In genomic region chrX:7648671-7649304, GRCm38 (mm10) we compare ENCODE assay signal across 8 mouse cellular contexts. TPM values are rescaled to one million over a fixed set of nuclear protein-coding genes. Genes with fewer than 3 reads are reported as not detected.
DNase-seq lines count a peak whose midpoint lies in the region; ATAC-seq and TF ChIP-seq lines count a peak whose summit lies in the region.

No protein-coding gene starts in this region.

- peak overlapping the region; percentile 55 for H3K4me2 ChIP-seq in embryonic facial prominence, embryonic 11.5 days (ENCODE audit: low read depth, low read length)
- peak overlapping the region; percentile 49 for H3K4me2 ChIP-seq in limb, embryonic 15.5 days
- peak overlapping the region; percentile 44 for H3K4me2 ChIP-seq in midbrain, postnatal 0 days (ENCODE audit: low read depth, low read length, poor library complexity, severe bottlenecking)

- WGBS in embryonic facial prominence, embryonic 11.5 days = 20% methylated on average over 25 of the region's 25 CpGs
- 22% methylated on average over 25 of the region's 25 CpGs for WGBS in limb, embryonic 15.5 days
- 28% methylated on average over 25 of the region's 25 CpGs for WGBS in midbrain, postnatal 0 days

- H3K9ac ChIP-seq in embryonic facial prominence, embryonic 11.5 days (replicated peaks; ENCODE audit: low read length) = peak overlapping the region; percentile 66
- H3K9ac ChIP-seq in limb, embryonic 15.5 days = peak overlapping the region; percentile 51
- peak overlapping the region; percentile 42; the same call in 1 of the 2 replicates for H3K9ac ChIP-seq in midbrain, postnatal 0 days (replicated peaks; ENCODE audit: low read length, poor library complexity, severe bottlenecking)

- H3K36me3 ChIP-seq in embryonic facial prominence, embryonic 11.5 days (replicated peaks; ENCODE audit: control insufficient read depth, insufficient read depth, low read depth, low read length) = no peaks in the 10 kb centered on the region
- H3K36me3 ChIP-seq in limb, embryonic 15.5 days = no peaks in the 10 kb centered on the region
- H3K36me3 ChIP-seq in midbrain, postnatal 0 days (ENCODE audit: insufficient read depth, low read length) = peaks cover 3% of the 10 kb centered on the region; the same call in 1 of the 2 replicates

- no peaks in the 10 kb centered on the region for H3K4me1 ChIP-seq in embryonic facial prominence, embryonic 11.5 days (ENCODE audit: control insufficient read depth, insufficient read depth, low read length)
- H3K4me1 ChIP-seq in limb, embryonic 15.5 days = no peaks in the 10 kb centered on the region
- H3K4me1 ChIP-seq in midbrain, postnatal 0 days (ENCODE audit: insufficient read depth, low read length) = no peaks in the 10 kb centered on the region

- H3K27ac ChIP-seq in embryonic facial prominence, embryonic 11.5 days (replicated peaks; ENCODE audit: low read depth, low read length) = 0 out of 2 replicates have a peak overlapping the region, but pooled peaks have one; percentile 24
- H3K27ac ChIP-seq in limb, embryonic 15.5 days = peak overlapping the region; percentile 85
- H3K27ac ChIP-seq in midbrain, postnatal 0 days (ENCODE audit: low read depth, low read length) = peak overlapping the region; percentile 71

- TF ChIP-seq CTCF in midbrain, postnatal 0 days (IDR thresholded peaks at IDR 0.05) = peak; percentile 41; the same call in 1 of the 2 replicates

- H3K27me3 ChIP-seq in embryonic facial prominence, embryonic 11.5 days (ENCODE audit: control insufficient read depth, insufficient read depth, low read length) = no peaks in the 10 kb centered on the region
- H3K27me3 ChIP-seq in limb, embryonic 15.5 days = no peaks in the 10 kb centered on the region
- H3K27me3 ChIP-seq in midbrain, postnatal 0 days (ENCODE audit: insufficient read depth, low read length) = no peaks in the 10 kb centered on the region

- no peaks in the 10 kb centered on the region for H3K9me3 ChIP-seq in embryonic facial prominence, embryonic 11.5 days (replicated peaks; ENCODE audit: control insufficient read depth, low read length)
- no peaks in the 10 kb centered on the region for H3K9me3 ChIP-seq in limb, embryonic 15.5 days
- H3K9me3 ChIP-seq in midbrain, postnatal 0 days (ENCODE audit: low read length) = no peaks in the 10 kb centered on the region

- H3K4me3 ChIP-seq in embryonic facial prominence, embryonic 11.5 days (ENCODE audit: low read depth, low read length) = peak overlapping the region; percentile 40
- peak overlapping the region; percentile 55 for H3K4me3 ChIP-seq in limb, embryonic 15.5 days
- H3K4me3 ChIP-seq in midbrain, postnatal 0 days (ENCODE audit: low read depth, low read length) = peak overlapping the region; percentile 25

- ATAC-seq in embryonic facial prominence, embryonic 11.5 days (replicated peaks; ENCODE audit: insufficient number of reproducible peaks, low FRiP score, low TSS enrichment, low read depth) = peak; percentile 98
- ATAC-seq in limb, embryonic 15.5 days (ENCODE audit: insufficient number of reproducible peaks, low FRiP score, low TSS enrichment, low read depth) = peak; percentile 96
- peak; percentile 94 for ATAC-seq in midbrain, postnatal 0 days (ENCODE audit: low FRiP score)

- peak; percentile 82 for DNase-seq in 3134 (ENCODE audit: extremely low read depth, insufficient read length, low spot score)
- DNase-seq in adrenal gland, adult 8-10 months = peak; percentile 80
- DNase-seq in embryonic facial prominence, embryonic 11.5 days (ENCODE audit: low spot score) = peak; percentile 88
- DNase-seq in heart, adult 11 months = peak; percentile 100
- DNase-seq in kidney, adult 11 months = peak; percentile 95
- DNase-seq in midbrain, postnatal 0 days (ENCODE audit: low spot score) = peak; percentile 91
- DNase-seq in spleen, postnatal 14 days (ENCODE audit: low spot score in 2 of 2) = peak; percentile 64 to 71

RNA-seq across cellular contexts. Expression of gene Prickle3, which starts 8.3 kb away (rescaled TPM):
- 10 to 100 TPM in 3 of 4 experiments, 1 to 10 TPM in 1; 9.6 to 14.5 (median 12.8) TPM for total RNA-seq in adrenal gland, adult 8-10 months (2022)
- polyA plus RNA-seq in embryonic facial prominence, embryonic 11.5 days (2014; fragmentation: Nextera tagmentation; extraction: Ambion mirVana) = 2.6 and 2.9 TPM in 2 replicates
- polyA plus RNA-seq in limb, embryonic 15.5 days (2015; fragmentation: Nextera tagmentation; extraction: Ambion mirVana) = 17.7 and 18.1 TPM in 2 replicates
- total RNA-seq in midbrain, postnatal 0 days (2014; rRNA removed) = 0.99 and 1.6 TPM in 2 replicates
- polyA plus RNA-seq in midbrain, postnatal 0 days (2015; fragmentation: Nextera tagmentation; extraction: Ambion mirVana) = 1.1 and 1.3 TPM in 2 replicates

RNA-seq across cellular contexts. Expression of gene Syp, which starts 10.5 kb away (rescaled TPM):
- 100 to 1,000 TPM in 1 of 4 experiments, 10 to 100 TPM in 3; 71.5 to 122 (median 80.3) TPM for total RNA-seq in adrenal gland, adult 8-10 months (2022)
- 5.3 and 5.8 TPM in 2 replicates for polyA plus RNA-seq in embryonic facial prominence, embryonic 11.5 days (2014; fragmentation: Nextera tagmentation; extraction: Ambion mirVana)
- polyA plus RNA-seq in limb, embryonic 15.5 days (2015; fragmentation: Nextera tagmentation; extraction: Ambion mirVana) = 1.4 and 1.7 TPM in 2 replicates
- 431 and 492 TPM in 2 replicates for total RNA-seq in midbrain, postnatal 0 days (2014; rRNA removed)
- polyA plus RNA-seq in midbrain, postnatal 0 days (2015; fragmentation: Nextera tagmentation; extraction: Ambion mirVana) = 329 and 360 TPM in 2 replicates

RNA-seq across cellular contexts. Expression of gene Plp2, which starts 22.4 kb away (rescaled TPM):
- total RNA-seq in adrenal gland, adult 8-10 months (2022) = 10 to 100 TPM; 57.7 to 99.2 (median 78.7) TPM
- 56.3 TPM in 2 replicates for polyA plus RNA-seq in embryonic facial prominence, embryonic 11.5 days (2014; fragmentation: Nextera tagmentation; extraction: Ambion mirVana)
- 205 and 217 TPM in 2 replicates for polyA plus RNA-seq in limb, embryonic 15.5 days (2015; fragmentation: Nextera tagmentation; extraction: Ambion mirVana)
- total RNA-seq in midbrain, postnatal 0 days (2014; rRNA removed) = 9.1 and 16.4 TPM in 2 replicates
- polyA plus RNA-seq in midbrain, postnatal 0 days (2015; fragmentation: Nextera tagmentation; extraction: Ambion mirVana) = 18.9 and 20.0 TPM in 2 replicates

RNA-seq across cellular contexts. Expression of gene Magix, which starts 32.3 kb away (rescaled TPM):
- under 1 TPM; 0.31 to 0.67 (median 0.45) TPM for total RNA-seq in adrenal gland, adult 8-10 months (2022)
- 0.10 and 0.15 TPM in 2 replicates for polyA plus RNA-seq in embryonic facial prominence, embryonic 11.5 days (2014; fragmentation: Nextera tagmentation; extraction: Ambion mirVana)
- polyA plus RNA-seq in limb, embryonic 15.5 days (2015; fragmentation: Nextera tagmentation; extraction: Ambion mirVana) = 0.47 and 1.1 TPM in 2 replicates
- total RNA-seq in midbrain, postnatal 0 days (2014; rRNA removed) = not detected in 2 replicates
- polyA plus RNA-seq in midbrain, postnatal 0 days (2015; fragmentation: Nextera tagmentation; extraction: Ambion mirVana) = 0.07 and 0.13 TPM in 2 replicates

RNA-seq across cellular contexts. Expression of gene Cacna1f, which starts 41.9 kb away (rescaled TPM):
- total RNA-seq in adrenal gland, adult 8-10 months (2022) = not detected
- not detected in 2 replicates for polyA plus RNA-seq in embryonic facial prominence, embryonic 11.5 days (2014; fragmentation: Nextera tagmentation; extraction: Ambion mirVana)
- polyA plus RNA-seq in limb, embryonic 15.5 days (2015; fragmentation: Nextera tagmentation; extraction: Ambion mirVana) = 0.05 and 0.07 TPM in 2 replicates
- total RNA-seq in midbrain, postnatal 0 days (2014; rRNA removed) = 0.05 and 1.0 TPM in 2 replicates
- polyA plus RNA-seq in midbrain, postnatal 0 days (2015; fragmentation: Nextera tagmentation; extraction: Ambion mirVana) = 0.16 and 0.20 TPM in 2 replicates

Comparison
In these comparisons a context has a peak if more than half of its experiments do, and no peak if none do; other contexts are left out.
1. Peak in every context shown above with its lines: DNase-seq, ATAC-seq, H3K4me3 ChIP-seq and H3K27ac ChIP-seq.
2. H3K27ac ChIP-seq: peak in every context shown above with its lines; median percentile 85 in limb, embryonic 15.5 days; 71 in midbrain, postnatal 0 days; 24 in embryonic facial prominence, embryonic 11.5 days.
3. RNA of gene Syp, which starts 10.5 kb away (polyA plus RNA-seq): 329 to 360 TPM in midbrain, postnatal 0 days; 5.3 to 5.8 TPM in embryonic facial prominence, embryonic 11.5 days and 1.4 to 1.7 TPM in limb, embryonic 15.5 days; every median in the first group is over 10 times any median in the second.